Mouse (Mus musculus): Measurements from ENCODE around the gene Nup62cl. TPM values are rescaled to one million over a fixed set of nuclear protein-coding genes. Genes with fewer than 3 reads are reported as not detected.

Nup62cl gene
- polyA plus RNA-seq (2012; ENCODE audit: insufficient read depth, insufficient read length, missing spikeins), result not detected in 2 replicates

GRCm38 (mm10) chrX:140062135-140062975 lies at the start of gene Nup62cl, which contains the start of gene Pih1h3b:
Gene Nup62cl, minus strand, starts transcription at chrX:140062712.
Gene Pih1h3b, plus strand, starts transcription at chrX:140062879.
- H3K4me3 ChIP-seq (ENCODE audit: insufficient read depth, low read depth, low read length), result peak within 1 kb of the TSS; percentile 61

GRCm38 (mm10) chrX:140094066-140094465 lies 31.6 kb upstream of the Nup62cl start:
- Histone ChIP-seq H3K4me3 (ENCODE audit: insufficient read depth, low read depth, low read length) (no peak overlapping the region), H3K4me1 (ENCODE audit: control insufficient read depth, insufficient read depth, insufficient read length, low read length) (no peaks in the 10 kb centered on the region), H3K27ac (replicated peaks; ENCODE audit: low read depth, low read length) (no peak overlapping the region)

More at GRCm38 (mm10) chrX:140062135-140062975, at the start of gene Nup62cl, which contains the start of gene Pih1h3b:
- H3K4me1 ChIP-seq (ENCODE audit: control insufficient read depth, insufficient read depth, insufficient read length, low read length), result no peaks in the 10 kb centered on the region
- H3K27ac ChIP-seq (replicated peaks; ENCODE audit: low read depth, low read length), result no peak within 1 kb of the TSS

- Histone ChIP-seq H3K4me1 (ENCODE audit: control insufficient read depth, insufficient read depth, insufficient read length, low read length) (no peaks in the 10 kb centered on the region), H3K27ac (replicated peaks; ENCODE audit: low read depth, low read length) (no peak overlapping the region), H3K4me3 (ENCODE audit: insufficient read depth, low read depth, low read length) (no peak overlapping the region)
These were observed 20.0 kb upstream of the Nup62cl start for GRCm38 (mm10) chrX:140082535-140082934.

GRCm38 (mm10) chrX:140060886-140061874 lies 1.3 kb downstream of the Nup62cl start:
- peak overlapping the region; percentile 33 for H3K4me3 ChIP-seq (ENCODE audit: insufficient read depth, low read depth, low read length)
- no peak overlapping the region for H3K27ac ChIP-seq (replicated peaks; ENCODE audit: low read depth, low read length)
- H3K4me1 ChIP-seq (ENCODE audit: control insufficient read depth, insufficient read depth, insufficient read length, low read length), result no peaks in the 10 kb centered on the region

GRCm38 (mm10) chrX:139998691-139999065 lies 63.8 kb downstream of the Nup62cl start:
- Histone ChIP-seq H3K4me3 (ENCODE audit: insufficient read depth, low read depth, low read length) (no peak overlapping the region), H3K27ac (replicated peaks; ENCODE audit: low read depth, low read length) (no peak overlapping the region), H3K4me1 (ENCODE audit: control insufficient read depth, insufficient read depth, insufficient read length, low read length) (no peaks in the 10 kb centered on the region)

- H3K4me1 ChIP-seq (ENCODE audit: control insufficient read depth, insufficient read depth, insufficient read length, low read length), result no peaks in the 10 kb centered on the region
- peak within 1 kb of the TSS; percentile 69 for H3K27ac ChIP-seq (replicated peaks; ENCODE audit: low read depth, low read length)
- peak within 1 kb of the TSS; percentile 78 for H3K4me3 ChIP-seq (ENCODE audit: insufficient read depth, low read depth, low read length)
These were observed 64.5 kb downstream of the Nup62cl start, which contains the start of gene Rbm41 for GRCm38 (mm10) chrX:139997740-139998690. Gene Rbm41, minus strand, starts transcription at chrX:139998595.

- Histone ChIP-seq H3K27ac (replicated peaks; ENCODE audit: low read depth, low read length) (no peak overlapping the region), H3K4me1 (ENCODE audit: control insufficient read depth, insufficient read depth, insufficient read length, low read length) (no peaks in the 10 kb centered on the region), H3K4me3 (ENCODE audit: insufficient read depth, low read depth, low read length) (no peak overlapping the region)
These were observed 80.4 kb downstream of the Nup62cl start for GRCm38 (mm10) chrX:139982115-139982514.

Other genes starting within 250 kb of the Nup62cl start
- 7.7 and 9.7 TPM in 2 replicates for gene Morc4, start 191.0 kb downstream of the Nup62cl start, polyA plus RNA-seq (2012; ENCODE audit: insufficient read depth, insufficient read length, missing spikeins)
- gene Rbm41, start 64.1 kb downstream of the Nup62cl start, polyA plus RNA-seq (2012; ENCODE audit: insufficient read depth, insufficient read length, missing spikeins), result 2.1 and 2.9 TPM in 2 replicates
- not detected in 2 replicates for gene Pih1h3b, start 167 bp upstream of the Nup62cl start, polyA plus RNA-seq (2012; ENCODE audit: insufficient read depth, insufficient read length, missing spikeins)